Mouse (Mus musculus) liver, embryonic 14.5 days (tissue): ENCODE measurements around the gene 1700003E16Rik.

Experiments used
- CTCF ChIP-seq: IDR thresholded peaks from 2 replicates; pipeline ENCODE4 v1.5.1; 2016; ENCODE audit warnings: antibody characterized with exemption, low read depth, control low read depth
- EP300 ChIP-seq: IDR thresholded peaks from 2 replicates; pipeline ENCODE4 v1.6.1; 2016; ENCODE audit warnings: antibody characterized with exemption, low read depth

- no peak for TF ChIP-seq CTCF
- TF ChIP-seq EP300 = no peak
Observed at GRCm38 (mm10) chr6:83118369-83118768, 37.8 kb upstream of the 1700003E16Rik start.
